Mouse (Mus musculus): Measurements from ENCODE around the gene Dcpp3. TPM values are rescaled to one million over a fixed set of nuclear protein-coding genes. Genes with fewer than 3 reads are reported as not detected.

The Dcpp3 gene
- polyA plus RNA-seq, 1 experiment from 2014 or later: 2.0 TPM

DNA sequence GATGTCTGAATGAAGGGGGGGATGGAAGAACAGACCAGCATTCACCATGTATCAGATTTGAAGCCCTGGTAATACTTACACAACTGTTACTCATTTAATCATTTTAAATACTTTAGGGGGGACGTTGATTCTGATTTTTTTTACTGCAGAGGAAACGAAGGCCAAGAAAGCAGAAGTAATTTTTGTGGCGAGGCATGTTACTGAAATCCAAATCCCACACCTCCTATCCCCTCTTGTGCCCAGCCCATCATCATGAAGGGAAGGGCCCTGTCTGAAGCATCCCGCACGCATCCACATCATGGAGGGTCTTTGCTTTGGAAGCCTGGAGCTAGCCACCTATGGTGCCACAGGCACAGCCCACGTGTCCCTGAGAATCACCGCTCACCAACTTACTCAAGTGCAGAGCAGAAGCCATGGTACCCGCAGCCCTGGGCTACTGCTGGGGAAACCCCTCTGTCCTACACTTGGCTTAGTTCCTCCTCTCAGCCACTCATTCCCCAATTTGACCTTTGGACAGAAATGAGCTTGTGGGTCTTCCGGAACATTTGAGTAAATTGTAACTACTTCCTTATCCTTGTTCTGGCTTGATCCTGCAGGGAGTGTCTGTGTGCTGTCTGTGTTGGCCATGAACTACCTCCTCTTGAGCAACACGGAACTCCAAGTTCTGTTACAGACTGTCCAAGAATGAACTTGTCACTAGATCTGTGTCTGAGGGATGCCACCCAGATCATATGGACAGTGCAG is 49.6 kb downstream of the Dcpp3 start:
- no peak for ATAC-seq (ENCODE audit: low read depth)
- H3K4me2 ChIP-seq (ENCODE audit: low read depth, low read length): no peak overlapping the region
- 80% methylated on average over 10 of the region's 10 CpGs for WGBS
- H3K27me3 ChIP-seq (ENCODE audit: control insufficient read depth, insufficient read depth, low read depth, low read length): no peaks in the 10 kb centered on the region
- no peak overlapping the region for H3K27ac ChIP-seq (ENCODE audit: low read length)
- no peaks in the 10 kb centered on the region for H3K36me3 ChIP-seq (ENCODE audit: control insufficient read depth, insufficient read depth, low read length)
- H3K4me3 ChIP-seq (ENCODE audit: low read length): no peak overlapping the region
- no peak overlapping the region for H3K9ac ChIP-seq (ENCODE audit: low read length)
- H3K4me1 ChIP-seq (replicated peaks; ENCODE audit: control insufficient read depth, insufficient read depth, low read length): no peaks in the 10 kb centered on the region
- no peaks in the 10 kb centered on the region for H3K9me3 ChIP-seq (ENCODE audit: control insufficient read depth, low read length)

DNA sequence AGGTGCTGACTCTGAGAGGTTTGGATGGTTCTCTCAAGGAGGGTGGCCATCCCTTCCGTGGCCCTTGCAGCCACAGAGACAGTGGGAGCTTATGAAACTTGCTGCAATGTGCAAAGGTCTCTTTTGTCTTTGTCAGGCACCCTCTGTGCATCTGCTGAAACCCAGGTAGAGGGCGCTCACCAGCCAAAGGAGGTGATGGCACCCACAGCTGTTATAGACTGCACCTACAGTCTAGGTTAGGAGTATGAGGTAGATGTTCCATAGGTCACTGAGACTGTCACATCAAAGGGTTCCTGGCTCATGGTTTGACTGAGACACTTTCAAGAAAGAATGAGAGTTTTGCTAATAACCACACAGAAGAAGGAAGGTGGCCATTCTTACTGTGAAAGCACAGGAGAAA is 51.5 kb downstream of the Dcpp3 start:
- ATAC-seq (ENCODE audit: low read depth): no peak
- H3K4me2 ChIP-seq (ENCODE audit: low read depth, low read length): no peak overlapping the region
- H3K27me3 ChIP-seq (ENCODE audit: control insufficient read depth, insufficient read depth, low read depth, low read length): no peaks in the 10 kb centered on the region
- 35% methylated on average over 2 of the region's 2 CpGs for WGBS
- no peak overlapping the region for H3K9ac ChIP-seq (ENCODE audit: low read length)
- no peaks in the 10 kb centered on the region for H3K9me3 ChIP-seq (ENCODE audit: control insufficient read depth, low read length)
- no peaks in the 10 kb centered on the region for H3K36me3 ChIP-seq (ENCODE audit: control insufficient read depth, insufficient read depth, low read length)
- no peaks in the 10 kb centered on the region for H3K4me1 ChIP-seq (replicated peaks; ENCODE audit: control insufficient read depth, insufficient read depth, low read length)
- H3K27ac ChIP-seq (ENCODE audit: low read length): no peak overlapping the region
- no peak overlapping the region for H3K4me3 ChIP-seq (ENCODE audit: low read length)

Other genes starting within 250 kb of the Dcpp3 start
- gene Hcfc1r1, start 243.9 kb upstream of the Dcpp3 start, polyA plus RNA-seq (2015; fragmentation: Nextera tagmentation; extraction: Ambion mirVana): 88.4 and 90.6 TPM in 2 replicates
- 49.2 and 50.3 TPM in 2 replicates for gene Thoc6, start 243.6 kb upstream of the Dcpp3 start, polyA plus RNA-seq (2015; fragmentation: Nextera tagmentation; extraction: Ambion mirVana)
- 22.0 and 23.1 TPM in 2 replicates for gene Tnfrsf12a, start 240.0 kb upstream of the Dcpp3 start, polyA plus RNA-seq (2015; fragmentation: Nextera tagmentation; extraction: Ambion mirVana)
- 196 and 206 TPM in 2 replicates for gene Cldn6, start 238.2 kb upstream of the Dcpp3 start, polyA plus RNA-seq (2015; fragmentation: Nextera tagmentation; extraction: Ambion mirVana)
- 2.4 and 2.6 TPM in 2 replicates for gene Cldn9, start 233.4 kb upstream of the Dcpp3 start, polyA plus RNA-seq (2015; fragmentation: Nextera tagmentation; extraction: Ambion mirVana)
- gene 1520401A03Rik, start 194.7 kb upstream of the Dcpp3 start, polyA plus RNA-seq (2015; fragmentation: Nextera tagmentation; extraction: Ambion mirVana): 0.14 TPM in 1 of 2 replicates, not detected in the other
- gene Pkmyt1, start 191.1 kb upstream of the Dcpp3 start, polyA plus RNA-seq (2015; fragmentation: Nextera tagmentation; extraction: Ambion mirVana): 58.2 and 58.8 TPM in 2 replicates
- 51.8 and 52.7 TPM in 2 replicates for gene Paqr4, start 176.6 kb upstream of the Dcpp3 start, polyA plus RNA-seq (2015; fragmentation: Nextera tagmentation; extraction: Ambion mirVana)
- gene Kremen2, start 171.6 kb upstream of the Dcpp3 start, polyA plus RNA-seq (2015; fragmentation: Nextera tagmentation; extraction: Ambion mirVana): 0.25 and 0.83 TPM in 2 replicates
- 61.3 and 65.2 TPM in 2 replicates for gene Flywch1, start 145.9 kb upstream of the Dcpp3 start, polyA plus RNA-seq (2015; fragmentation: Nextera tagmentation; extraction: Ambion mirVana)
- 29.0 and 31.4 TPM in 2 replicates for gene Flywch2, start 131.4 kb upstream of the Dcpp3 start, polyA plus RNA-seq (2015; fragmentation: Nextera tagmentation; extraction: Ambion mirVana)
- 411 and 414 TPM in 2 replicates for gene Srrm2, start 126.9 kb upstream of the Dcpp3 start, polyA plus RNA-seq (2015; fragmentation: Nextera tagmentation; extraction: Ambion mirVana)
- 980 and 1,001 TPM in 2 replicates for gene Elob, start 88.3 kb upstream of the Dcpp3 start, polyA plus RNA-seq (2015; fragmentation: Nextera tagmentation; extraction: Ambion mirVana)
- not detected in 2 replicates for gene Prss33, start 81.4 kb upstream of the Dcpp3 start, polyA plus RNA-seq (2015; fragmentation: Nextera tagmentation; extraction: Ambion mirVana)
- 0.41 TPM in 1 of 2 replicates, not detected in the other for gene Prss32, start 73.6 kb upstream of the Dcpp3 start, polyA plus RNA-seq (2015; fragmentation: Nextera tagmentation; extraction: Ambion mirVana)
- 0.75 and 0.99 TPM in 2 replicates for gene Prss41, start 73.3 kb upstream of the Dcpp3 start, polyA plus RNA-seq (2015; fragmentation: Nextera tagmentation; extraction: Ambion mirVana)
- not detected in 2 replicates for gene Prss21, start 49.4 kb upstream of the Dcpp3 start, polyA plus RNA-seq (2015; fragmentation: Nextera tagmentation; extraction: Ambion mirVana)
- not detected in 2 replicates for gene Dcpp1, start 36.6 kb upstream of the Dcpp3 start, polyA plus RNA-seq (2015; fragmentation: Nextera tagmentation; extraction: Ambion mirVana)
- not detected in 2 replicates for gene Dcpp2, start 36.6 kb upstream of the Dcpp3 start, polyA plus RNA-seq (2015; fragmentation: Nextera tagmentation; extraction: Ambion mirVana)
- gene Sbp, start 24.2 kb downstream of the Dcpp3 start, polyA plus RNA-seq (2015; fragmentation: Nextera tagmentation; extraction: Ambion mirVana): not detected in 2 replicates
- gene Sbpl, start 37.8 kb downstream of the Dcpp3 start, polyA plus RNA-seq (2015; fragmentation: Nextera tagmentation; extraction: Ambion mirVana): not detected in 2 replicates
- 0.14 TPM in 1 of 2 replicates, not detected in the other for gene Prss30, start 63.1 kb downstream of the Dcpp3 start, polyA plus RNA-seq (2015; fragmentation: Nextera tagmentation; extraction: Ambion mirVana)
- 1.1 and 1.5 TPM in 2 replicates for gene Prss22, start 80.6 kb downstream of the Dcpp3 start, polyA plus RNA-seq (2015; fragmentation: Nextera tagmentation; extraction: Ambion mirVana)
- gene Prss27, start 120.7 kb downstream of the Dcpp3 start, polyA plus RNA-seq (2015; fragmentation: Nextera tagmentation; extraction: Ambion mirVana): 0.11 and 0.28 TPM in 2 replicates
- gene Kctd5, start 156.0 kb downstream of the Dcpp3 start, polyA plus RNA-seq (2015; fragmentation: Nextera tagmentation; extraction: Ambion mirVana): 53.1 and 59.4 TPM in 2 replicates
- gene Pdpk1, start 233.5 kb downstream of the Dcpp3 start, polyA plus RNA-seq (2015; fragmentation: Nextera tagmentation; extraction: Ambion mirVana): 33.1 and 34.9 TPM in 2 replicates
- 30.8 TPM in 2 replicates for gene Amdhd2, start 246.3 kb downstream of the Dcpp3 start, polyA plus RNA-seq (2015; fragmentation: Nextera tagmentation; extraction: Ambion mirVana)